15 mouse cellular contexts compared by ENCODE assay signal in the genomic region with DNA sequence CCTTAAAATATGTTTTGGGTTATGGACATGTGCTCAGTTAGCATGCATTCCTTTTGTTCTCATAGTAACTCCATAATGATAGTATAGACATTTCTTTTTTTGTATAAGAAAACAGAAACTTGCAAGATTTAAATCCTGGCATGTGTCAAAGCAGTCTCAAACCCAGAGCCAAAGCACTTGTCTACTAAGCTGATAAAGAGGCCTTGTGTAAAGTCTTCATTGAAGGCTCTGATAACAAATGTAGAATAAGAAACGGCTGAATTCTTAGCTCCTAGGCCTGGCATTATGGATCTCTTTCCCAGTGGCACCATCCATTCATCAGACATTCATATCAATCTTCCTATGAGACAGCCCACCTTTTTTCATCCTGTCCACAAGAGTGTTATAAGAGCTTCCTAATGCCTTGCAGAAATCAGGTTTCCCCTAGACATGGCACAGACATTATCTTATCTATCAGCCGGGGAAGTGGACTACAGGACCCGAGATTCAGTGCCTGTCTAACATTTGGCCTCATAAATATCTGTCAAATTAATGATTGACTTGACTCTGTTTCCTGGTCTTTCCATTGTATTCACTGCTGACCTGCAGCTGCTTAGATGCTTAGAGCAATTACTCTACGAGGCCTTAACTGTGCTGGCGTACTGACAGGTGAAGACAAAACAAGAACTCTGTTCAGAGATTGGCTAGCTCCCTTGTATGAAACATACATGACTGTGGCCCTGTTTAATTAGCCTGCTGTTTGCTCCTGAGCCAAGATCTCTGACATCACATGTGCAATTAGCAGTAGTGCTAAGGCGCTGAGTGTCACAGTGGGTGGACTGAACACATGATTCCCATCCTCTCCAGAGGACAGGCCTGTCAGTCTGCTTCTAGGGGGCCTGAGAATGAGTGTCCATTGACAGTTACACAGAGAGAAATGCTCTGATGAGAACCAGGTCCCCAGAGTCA. TPM values are rescaled to one million over a fixed set of nuclear protein-coding genes. Genes with fewer than 3 reads are reported as not detected.
A peak's percentile ranks its signal among the peaks of the same experiment; 100 is the strongest.
DNase-seq lines count a peak whose midpoint lies in the region; ATAC-seq lines count a peak whose summit lies in the region.
"Had no signal": no experiment of that assay in that cellular context is flagged by ENCODE, and none has a peak within 500 bp of the region (broad histone marks: within the 10 kb centered on the region; RNA-seq: fewer than 3 reads in every experiment).

No protein-coding gene starts in this region.

- no peaks in the 10 kb centered on the region for H3K9me3 ChIP-seq in neural tube, embryonic 12.5 days
- H3K9me3 ChIP-seq in hindbrain, embryonic 14.5 days (ENCODE audit: control insufficient read depth, low read length), result no peaks in the 10 kb centered on the region
- no peaks in the 10 kb centered on the region for H3K9me3 ChIP-seq in midbrain, embryonic 14.5 days (ENCODE audit: control insufficient read depth, low read length)

- no peak overlapping the region for H3K9ac ChIP-seq in neural tube, embryonic 12.5 days
- H3K9ac ChIP-seq in hindbrain, embryonic 14.5 days, result no peak overlapping the region
- no peak overlapping the region for H3K9ac ChIP-seq in midbrain, embryonic 14.5 days (replicated peaks; ENCODE audit: low read length)
- H3K9ac ChIP-seq: liver, embryonic 14.5 days had no signal

- no peak overlapping the region for H3K4me2 ChIP-seq in neural tube, embryonic 12.5 days (replicated peaks)
- no peak overlapping the region for H3K4me2 ChIP-seq in hindbrain, embryonic 14.5 days (replicated peaks)
- H3K4me2 ChIP-seq in midbrain, embryonic 14.5 days (ENCODE audit: low read length), result no peak overlapping the region

- H3K36me3 ChIP-seq in neural tube, embryonic 12.5 days, result no peaks in the 10 kb centered on the region
- no peaks in the 10 kb centered on the region for H3K36me3 ChIP-seq in hindbrain, embryonic 14.5 days (replicated peaks; ENCODE audit: control insufficient read depth, insufficient read depth)
- H3K36me3 ChIP-seq in midbrain, embryonic 14.5 days (ENCODE audit: control insufficient read depth, insufficient read depth, low read length), result no peaks in the 10 kb centered on the region

- WGBS in neural tube, embryonic 12.5 days, result 60% methylated on average over 6 of the region's 6 CpGs
- 45% methylated on average over 6 of the region's 6 CpGs for WGBS in hindbrain, embryonic 14.5 days
- WGBS in midbrain, embryonic 14.5 days, result 48% methylated on average over 6 of the region's 6 CpGs

- ATAC-seq in neural tube, embryonic 12.5 days (ENCODE audit: low FRiP score, low read depth), result peak; percentile 63; the same call in 1 of the 2 replicates
- ATAC-seq in hindbrain, embryonic 14.5 days (ENCODE audit: low FRiP score), result peak; percentile 80
- ATAC-seq in midbrain, embryonic 14.5 days (ENCODE audit: low FRiP score, low TSS enrichment), result peak; percentile 88
- no peak for ATAC-seq in frontal cortex, adult (ENCODE audit: low TSS enrichment)

- H3K27me3 ChIP-seq in neural tube, embryonic 12.5 days (replicated peaks), result no peaks in the 10 kb centered on the region
- no peaks in the 10 kb centered on the region for H3K27me3 ChIP-seq in hindbrain, embryonic 14.5 days (ENCODE audit: control insufficient read depth, insufficient read depth, low read length)
- no peaks in the 10 kb centered on the region for H3K27me3 ChIP-seq in midbrain, embryonic 14.5 days (ENCODE audit: control insufficient read depth, insufficient read depth, low read length)

- no peak overlapping the region for H3K27ac ChIP-seq in neural tube, embryonic 12.5 days
- peak overlapping the region; percentile 26; the same call in 1 of the 2 replicates for H3K27ac ChIP-seq in hindbrain, embryonic 14.5 days
- H3K27ac ChIP-seq in midbrain, embryonic 14.5 days (replicated peaks; ENCODE audit: low read depth, low read length), result peak overlapping the region; percentile 71
- H3K27ac ChIP-seq: liver, embryonic 14.5 days had no signal

- DNase-seq in neural tube, embryonic 10.5 days (ENCODE audit: extremely low spot score, low spot score), result no peak
- no peak for DNase-seq in hindbrain, embryonic 14.5 days (ENCODE audit: low spot score)
- DNase-seq in midbrain, embryonic 14.5 days, result peak; percentile 60
- no peak for DNase-seq in embryo, embryonic 10 days (ENCODE audit: low spot score)
- no peak for DNase-seq in spleen, adult 18-20 months
- DNase-seq in natural killer cell, adult 2 months (ENCODE audit: low spot score in 2 of 2), result no peak
- DNase-seq: adrenal gland, postnatal 25 days; cerebellum, postnatal 25 days; heart, adult 11 months; kidney, adult 8-10 months; lung, postnatal 36 days; thymus, postnatal 4 days had no signal

- no peak overlapping the region for H3K4me3 ChIP-seq in neural tube, embryonic 12.5 days
- H3K4me3 ChIP-seq in hindbrain, embryonic 14.5 days (replicated peaks; ENCODE audit: low read length), result no peak overlapping the region
- H3K4me3 ChIP-seq in midbrain, embryonic 14.5 days (replicated peaks; ENCODE audit: low read depth, low read length), result no peak overlapping the region

- no peaks in the 10 kb centered on the region for H3K4me1 ChIP-seq in neural tube, embryonic 12.5 days
- 0 out of 2 replicates have a peak, but pooled peaks cover 9% of the 10 kb centered on the region for H3K4me1 ChIP-seq in hindbrain, embryonic 14.5 days (replicated peaks; ENCODE audit: control insufficient read depth, insufficient read depth, low read length)
- peaks cover 9% of the 10 kb centered on the region; the same call in 1 of the 2 replicates for H3K4me1 ChIP-seq in midbrain, embryonic 14.5 days (ENCODE audit: control insufficient read depth, insufficient read depth, low read length)

RNA-seq across cellular contexts. Expression of gene Hs3st5, which starts 48.6 kb away (rescaled TPM):
- 13.5 and 15.5 TPM in 2 replicates for polyA plus RNA-seq in neural tube, embryonic 12.5 days (2016; fragmentation: Nextera tagmentation; extraction: Ambion mirVana)
- polyA plus RNA-seq in hindbrain, embryonic 14.5 days (2014; fragmentation: Nextera tagmentation; extraction: Ambion mirVana), result 36.0 and 38.3 TPM in 2 replicates
- 22.4 and 23.0 TPM in 2 replicates for polyA plus RNA-seq in midbrain, embryonic 14.5 days (2014; fragmentation: Nextera tagmentation; extraction: Ambion mirVana)
